Mouse (Mus musculus): ENCODE data around the gene Upk3b.

DNA sequence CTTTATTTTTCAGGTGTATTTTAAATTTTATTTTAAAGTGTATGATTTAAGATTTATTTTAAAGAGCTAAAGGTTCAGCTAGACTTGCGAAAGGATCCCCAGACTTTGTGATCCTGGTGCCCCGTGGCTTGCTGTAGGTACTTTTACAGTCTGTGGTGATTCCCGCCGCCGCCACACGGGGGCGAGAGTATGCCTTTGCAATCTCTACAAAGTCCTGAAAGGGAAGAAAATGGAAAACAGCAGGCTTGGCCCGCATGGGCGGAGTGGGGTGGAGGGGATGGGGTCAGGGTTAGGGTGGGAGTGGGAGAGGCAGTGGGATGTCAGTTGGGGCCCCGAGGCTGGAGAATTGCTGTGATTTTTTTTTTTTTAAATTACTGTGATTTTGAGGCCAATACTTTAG, 7.7 kb downstream of the Upk3b start:
- TF ChIP-seq CTCF (IDR thresholded peaks at IDR 0.05; ENCODE audit: control insufficient read depth, insufficient read depth, low read length) = peak; percentile 83
- TF ChIP-seq POLR2A (IDR thresholded peaks at IDR 0.05; ENCODE audit: borderline replicate concordance, control insufficient read depth, low read depth, low read length) = no peak

Measured in bone marrow, adult 2 months (tissue).